Mouse (Mus musculus) B cell, adult 62 days (primary cell): ENCODE measurements around the gene 5830473C10Rik. TPM values are rescaled to one million over a fixed set of nuclear protein-coding genes. Genes with fewer than 3 reads are reported as not detected.

ENCODE experiments used
- total RNA-seq: library from RNA; stranded (reverse); gene quantifications from 4 replicates; pipeline ENCODE4 v1.2.4, GENCODE M21; 2023

5830473C10Rik gene
- total RNA-seq, result not detected in 4 replicates

GRCm38 (mm10) chr5:90560743-90561142 lies at the start of gene 5830473C10Rik:
5830473C10Rik (plus strand) TSS chr5:90561107.

GRCm38 (mm10) chr5:90518356-90519100 lies 42.4 kb upstream of the 5830473C10Rik start, which contains the start of gene Afm:
Afm (plus strand) TSS chr5:90518932.

GRCm38 (mm10) chr5:90640286-90641217 lies 79.6 kb downstream of the 5830473C10Rik start, which contains the start of gene Rassf6:
Rassf6 (minus strand) TSS chr5:90640657.

Other genes with a start within 250 kb of the 5830473C10Rik start
- 155 to 169 TPM (median 162 TPM) in 4 replicates for gene Ankrd17, start 194.5 kb upstream of the 5830473C10Rik start, total RNA-seq
- gene Gm9958, start 193.9 kb upstream of the 5830473C10Rik start, total RNA-seq, result 3.6 to 4.8 TPM (median 3.9 TPM) in 4 replicates
- gene Alb, start 100.2 kb upstream of the 5830473C10Rik start, total RNA-seq, result not detected in 4 replicates
- 2.9 to 5.6 TPM (median 3.9 TPM) in 4 replicates for gene Afp, start 70.4 kb upstream of the 5830473C10Rik start, total RNA-seq
- gene Afm, start 42.2 kb upstream of the 5830473C10Rik start, total RNA-seq, result not detected in 4 replicates
- 2.8 to 4.5 TPM (median 3.3 TPM) in 4 replicates for gene Rassf6, start 79.5 kb downstream of the 5830473C10Rik start, total RNA-seq
- not detected in 4 replicates for gene Cxcl5, start 198.3 kb downstream of the 5830473C10Rik start, total RNA-seq
- gene Ppbp, start 207.4 kb downstream of the 5830473C10Rik start, total RNA-seq, result 1.1 to 5.6 TPM (median 2.6 TPM) in 4 replicates
- gene Pf4, start 211.3 kb downstream of the 5830473C10Rik start, total RNA-seq, result 1.7 to 3.8 TPM (median 3.7 TPM) in 3 of 4 replicates, not detected in the other
- not detected in 4 replicates for gene Cxcl3, start 225.0 kb downstream of the 5830473C10Rik start, total RNA-seq
- not detected in 4 replicates for gene Cxcl15, start 233.4 kb downstream of the 5830473C10Rik start, total RNA-seq